Mouse (Mus musculus): ENCODE measurements around the gene Acadl. TPM values are rescaled to one million over a fixed set of nuclear protein-coding genes. Genes with fewer than 3 reads are reported as not detected.

The Acadl gene
- polyA plus RNA-seq, 1 experiment = 26.4 TPM

DNA sequence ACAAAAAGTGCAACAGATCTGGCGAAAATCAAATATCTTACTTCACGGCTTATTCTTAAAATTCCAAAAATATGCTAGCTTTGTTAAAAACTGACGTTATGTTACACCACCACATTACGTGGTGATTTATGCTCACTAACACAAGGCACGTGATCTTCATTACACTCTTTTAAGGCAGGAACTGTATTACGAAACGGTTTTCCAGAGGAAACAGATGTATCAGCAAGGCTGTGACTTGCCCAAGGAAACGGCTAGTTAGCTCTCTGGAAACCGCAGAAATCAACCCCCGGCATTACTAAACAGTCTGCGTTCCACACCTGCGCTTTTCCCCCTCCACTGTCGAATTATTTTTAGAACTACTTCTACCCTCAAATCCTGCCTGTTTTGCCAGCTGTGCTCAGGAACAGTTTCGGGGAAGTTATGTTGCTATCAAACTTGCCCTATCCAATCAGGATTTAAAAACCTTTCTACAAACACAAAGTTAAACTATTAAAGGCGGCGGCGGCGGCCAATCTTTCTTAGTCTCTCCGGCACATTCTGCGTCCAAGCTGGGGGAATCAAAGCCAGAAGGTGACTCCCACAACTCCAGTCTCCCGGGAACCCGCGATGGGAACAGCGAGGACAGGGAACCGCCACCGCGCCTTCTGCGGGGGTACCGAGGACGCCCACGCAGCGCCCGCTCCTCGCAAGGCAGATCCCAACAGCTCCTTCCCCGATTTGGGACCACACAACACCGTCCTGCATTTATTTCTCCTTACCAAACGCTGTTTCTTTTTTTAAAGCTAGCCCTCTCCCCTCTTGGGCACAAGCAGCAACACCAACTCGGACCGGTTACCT lies 46.9 kb downstream of the Acadl start:
- Histone ChIP-seq H3K36me3 (ENCODE audit: control insufficient read depth, insufficient read depth, low read length) (no peaks in the 10 kb centered on the region), H3K27me3 (ENCODE audit: control insufficient read depth, insufficient read depth, low read length) (no peaks in the 10 kb centered on the region; the same call in 1 of the 2 replicates), H3K27ac (ENCODE audit: insufficient read depth, low read depth, low read length) (peak overlapping the region; percentile 82), H3K4me1 (ENCODE audit: control insufficient read depth, insufficient read depth, insufficient read length, low read length) (no peaks in the 10 kb centered on the region), H3K4me3 (ENCODE audit: low read depth, low read length) (peak overlapping the region; percentile 83)
- WGBS = 1% methylated on average over 39 of the region's 39 CpGs
- TF ChIP-seq POLR2A (IDR thresholded peaks at IDR 0.05; ENCODE audit: low read depth, low read length) (no peak), CTCF (IDR thresholded peaks at IDR 0.05; ENCODE audit: extremely low read depth, insufficient read length, insufficient replicate concordance, low read depth, low read length) (no peak)

DNA sequence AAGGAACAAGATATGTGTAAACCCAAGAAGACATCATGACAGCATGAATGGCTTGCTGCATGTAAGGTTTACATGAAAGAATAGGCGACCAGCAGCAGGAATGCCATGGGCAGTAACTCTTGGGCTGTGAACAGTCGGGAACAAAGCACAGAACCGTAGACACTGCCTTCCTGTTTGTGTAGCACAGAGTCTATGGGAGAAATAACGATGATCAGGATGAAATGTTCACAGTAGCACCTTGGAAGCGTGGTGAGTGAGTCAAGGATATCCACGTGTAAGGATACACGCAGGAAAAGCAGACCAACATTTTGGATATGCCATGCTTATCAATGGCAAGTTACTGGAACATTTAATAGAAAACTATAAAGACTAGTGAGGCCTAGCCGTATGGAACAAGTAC lies 48.3 kb downstream of the Acadl start:
- Histone ChIP-seq H3K27me3 (ENCODE audit: control insufficient read depth, insufficient read depth, low read length) (no peaks in the 10 kb centered on the region; the same call in 1 of the 2 replicates), H3K4me3 (ENCODE audit: low read depth, low read length) (no peak overlapping the region), H3K36me3 (ENCODE audit: control insufficient read depth, insufficient read depth, low read length) (no peaks in the 10 kb centered on the region), H3K4me1 (ENCODE audit: control insufficient read depth, insufficient read depth, insufficient read length, low read length) (no peaks in the 10 kb centered on the region), H3K27ac (ENCODE audit: insufficient read depth, low read depth, low read length) (no peak overlapping the region)
- TF ChIP-seq POLR2A (IDR thresholded peaks at IDR 0.05; ENCODE audit: low read depth, low read length) (no peak), CTCF (IDR thresholded peaks at IDR 0.05; ENCODE audit: extremely low read depth, insufficient read length, insufficient replicate concordance, low read depth, low read length) (no peak)
- WGBS = 71% methylated on average over 8 of the region's 8 CpGs

DNA sequence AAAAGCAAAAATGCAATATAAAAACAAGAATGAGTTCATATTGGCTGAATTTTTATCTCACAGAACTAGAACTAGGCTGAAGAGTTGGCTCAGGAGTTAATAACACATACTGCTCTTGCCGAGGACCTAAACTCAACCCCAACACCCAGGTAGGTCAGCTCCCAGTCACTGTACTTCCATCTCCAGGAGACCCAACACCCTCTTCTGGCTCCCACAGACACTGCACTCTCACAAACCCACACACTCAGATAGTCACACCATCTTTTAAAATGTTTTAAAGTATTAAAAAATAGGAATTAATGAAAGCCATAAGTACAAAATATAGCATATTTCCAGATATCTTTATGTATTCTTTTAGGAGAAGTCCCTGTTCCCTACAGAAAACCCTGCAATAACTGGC lies 49.9 kb downstream of the Acadl start:
- no peak overlapping the region for H3K4me3 ChIP-seq (ENCODE audit: low read depth, low read length)
- no peak overlapping the region for H3K27ac ChIP-seq (ENCODE audit: insufficient read depth, low read depth, low read length)
- TF ChIP-seq POLR2A (IDR thresholded peaks at IDR 0.05; ENCODE audit: low read depth, low read length) (no peak), CTCF (IDR thresholded peaks at IDR 0.05; ENCODE audit: extremely low read depth, insufficient read length, insufficient replicate concordance, low read depth, low read length) (no peak)
- no peaks in the 10 kb centered on the region for H3K36me3 ChIP-seq (ENCODE audit: control insufficient read depth, insufficient read depth, low read length)
- 88% methylated on average over 1 of the region's 1 CpGs for WGBS
- no peaks in the 10 kb centered on the region; the same call in 1 of the 2 replicates for H3K27me3 ChIP-seq (ENCODE audit: control insufficient read depth, insufficient read depth, low read length)
- H3K4me1 ChIP-seq (ENCODE audit: control insufficient read depth, insufficient read depth, insufficient read length, low read length) = no peaks in the 10 kb centered on the region

DNA sequence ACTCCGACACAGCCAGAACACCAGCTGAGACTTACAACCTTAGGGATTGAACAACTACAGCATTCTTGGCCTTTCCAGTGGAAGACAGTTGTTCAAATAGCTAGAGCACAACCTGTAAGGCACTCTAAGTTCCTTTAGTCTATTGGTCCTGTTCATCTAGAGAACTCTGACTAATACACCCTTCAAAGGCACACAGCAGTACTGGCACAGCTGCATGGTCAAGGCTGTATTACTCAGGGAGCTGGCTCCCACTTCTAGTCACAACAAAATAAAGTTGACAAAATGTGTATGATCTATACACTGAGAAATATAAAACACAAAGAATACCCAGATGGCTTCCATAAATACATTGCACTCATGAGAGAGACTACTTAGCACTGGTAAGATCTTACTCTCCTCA lies 56.3 kb downstream of the Acadl start:
- no peak overlapping the region for H3K27ac ChIP-seq (ENCODE audit: insufficient read depth, low read depth, low read length)
- no peaks in the 10 kb centered on the region for H3K4me1 ChIP-seq (ENCODE audit: control insufficient read depth, insufficient read depth, insufficient read length, low read length)
- TF ChIP-seq POLR2A (IDR thresholded peaks at IDR 0.05; ENCODE audit: low read depth, low read length) (no peak), CTCF (IDR thresholded peaks at IDR 0.05; ENCODE audit: extremely low read depth, insufficient read length, insufficient replicate concordance, low read depth, low read length) (no peak)
- no peaks in the 10 kb centered on the region; the same call in 1 of the 2 replicates for H3K27me3 ChIP-seq (ENCODE audit: control insufficient read depth, insufficient read depth, low read length)
- no peak overlapping the region for H3K4me3 ChIP-seq (ENCODE audit: low read depth, low read length)
- 97% methylated on average over 1 of the region's 1 CpGs for WGBS
- H3K36me3 ChIP-seq (ENCODE audit: control insufficient read depth, insufficient read depth, low read length) = peaks cover 4% of the 10 kb centered on the region; the same call in 1 of the 2 replicates

DNA sequence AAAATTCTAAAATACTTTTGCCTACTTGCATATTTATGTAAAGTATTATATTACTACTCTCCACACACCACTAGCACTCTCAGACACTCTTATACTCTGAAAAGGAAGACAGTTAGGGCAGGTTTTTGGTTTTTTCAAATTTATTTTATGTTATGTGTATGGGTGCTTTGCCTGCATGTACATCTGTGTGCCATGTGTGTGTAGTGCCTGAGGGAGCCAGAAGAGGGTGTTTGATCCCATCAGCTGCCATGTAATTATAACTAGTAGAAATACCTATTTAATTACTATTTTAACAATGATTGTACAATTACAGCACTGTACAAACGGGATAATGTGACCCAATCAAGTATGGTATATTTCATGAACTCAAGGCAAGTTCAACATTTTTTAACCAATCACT lies 57.7 kb downstream of the Acadl start:
- 92% methylated on average over 1 of the region's 1 CpGs for WGBS
- Histone ChIP-seq H3K27ac (ENCODE audit: insufficient read depth, low read depth, low read length) (no peak overlapping the region), H3K4me3 (ENCODE audit: low read depth, low read length) (no peak overlapping the region), H3K36me3 (ENCODE audit: control insufficient read depth, insufficient read depth, low read length) (peaks cover 6% of the 10 kb centered on the region; the same call in 1 of the 2 replicates), H3K27me3 (ENCODE audit: control insufficient read depth, insufficient read depth, low read length) (no peaks in the 10 kb centered on the region; the same call in 1 of the 2 replicates), H3K4me1 (ENCODE audit: control insufficient read depth, insufficient read depth, insufficient read length, low read length) (no peaks in the 10 kb centered on the region)
- TF ChIP-seq POLR2A (IDR thresholded peaks at IDR 0.05; ENCODE audit: low read depth, low read length) (no peak), CTCF (IDR thresholded peaks at IDR 0.05; ENCODE audit: extremely low read depth, insufficient read length, insufficient replicate concordance, low read depth, low read length) (no peak)

DNA sequence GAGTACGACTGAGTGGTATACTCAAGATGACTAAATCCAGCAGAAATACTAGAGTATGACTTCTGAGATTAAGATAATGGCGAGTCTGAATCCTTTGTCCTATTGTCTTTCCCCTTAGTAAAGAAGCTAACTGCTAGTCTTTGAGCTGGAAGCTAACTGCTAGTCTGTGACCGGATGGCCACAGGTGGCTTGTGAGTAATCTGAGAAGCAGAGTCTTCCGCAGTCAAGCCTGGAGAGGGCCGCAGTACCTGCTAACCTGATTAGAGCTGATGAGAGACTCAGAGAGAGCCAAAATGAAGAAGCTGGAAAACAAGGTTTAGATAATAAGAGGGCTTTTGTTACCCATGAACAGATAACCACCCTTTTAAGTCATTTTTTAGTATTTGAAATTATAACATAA lies 58.4 kb downstream of the Acadl start:
- Histone ChIP-seq H3K36me3 (ENCODE audit: control insufficient read depth, insufficient read depth, low read length) (peaks cover 6% of the 10 kb centered on the region; the same call in 1 of the 2 replicates), H3K4me3 (ENCODE audit: low read depth, low read length) (no peak overlapping the region), H3K27me3 (ENCODE audit: control insufficient read depth, insufficient read depth, low read length) (no peaks in the 10 kb centered on the region; the same call in 1 of the 2 replicates), H3K27ac (ENCODE audit: insufficient read depth, low read depth, low read length) (no peak overlapping the region), H3K4me1 (ENCODE audit: control insufficient read depth, insufficient read depth, insufficient read length, low read length) (no peaks in the 10 kb centered on the region)
- 82% methylated on average over 5 of the region's 5 CpGs for WGBS
- no peak for TF ChIP-seq CTCF (IDR thresholded peaks at IDR 0.05; ENCODE audit: extremely low read depth, insufficient read length, insufficient replicate concordance, low read depth, low read length)
- no peak for TF ChIP-seq POLR2A (IDR thresholded peaks at IDR 0.05; ENCODE audit: low read depth, low read length)

DNA sequence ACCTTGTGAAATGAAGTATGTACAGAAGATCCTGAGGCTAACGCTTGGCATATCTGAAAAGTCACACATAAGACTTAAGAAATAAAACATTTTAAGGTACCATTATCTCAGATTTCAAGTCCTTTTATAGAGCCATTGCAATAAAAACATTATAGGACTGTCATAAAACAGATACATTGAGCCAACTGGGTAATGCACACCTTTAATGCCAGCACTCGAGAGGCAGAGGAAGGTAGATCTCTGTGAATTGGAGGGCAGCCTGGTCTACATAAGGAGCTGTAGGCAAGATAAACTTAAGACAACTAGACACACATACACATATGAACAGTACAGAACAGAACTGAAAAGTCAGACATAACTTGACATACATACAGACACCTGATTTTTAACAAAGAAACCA lies 65.1 kb downstream of the Acadl start:
- H3K4me1 ChIP-seq (ENCODE audit: control insufficient read depth, insufficient read depth, insufficient read length, low read length) = 0 out of 2 replicates have a peak, but pooled peaks cover 2% of the 10 kb centered on the region
- WGBS = 28% methylated on average over 2 of the region's 2 CpGs
- H3K4me3 ChIP-seq (ENCODE audit: low read depth, low read length) = no peak overlapping the region
- no peak overlapping the region for H3K27ac ChIP-seq (ENCODE audit: insufficient read depth, low read depth, low read length)
- TF ChIP-seq POLR2A (IDR thresholded peaks at IDR 0.05; ENCODE audit: low read depth, low read length) (no peak), CTCF (IDR thresholded peaks at IDR 0.05; ENCODE audit: extremely low read depth, insufficient read length, insufficient replicate concordance, low read depth, low read length) (no peak)
- peaks cover 4% of the 10 kb centered on the region; the same call in 1 of the 2 replicates for H3K36me3 ChIP-seq (ENCODE audit: control insufficient read depth, insufficient read depth, low read length)
- peaks cover 3% of the 10 kb centered on the region; the same call in 1 of the 2 replicates for H3K27me3 ChIP-seq (ENCODE audit: control insufficient read depth, insufficient read depth, low read length)
